Mouse (Mus musculus): Measurements from ENCODE around the gene Fam184b. TPM values are rescaled to one million over a fixed set of nuclear protein-coding genes. Genes with fewer than 3 reads are reported as not detected.
A peak's percentile ranks its signal among the peaks of the same experiment; 100 is the strongest.

Gene Fam184b
- polyA plus RNA-seq, 1 experiment from 2014 or later: 2.8 TPM

GRCm38 (mm10) chr5:45496479-45496878 is 142.9 kb downstream of the Fam184b start:
- Histone ChIP-seq H3K9ac (ENCODE audit: low read length) (no peak overlapping the region), H3K4me2 (ENCODE audit: low read depth, low read length, severe bottlenecking) (no peak overlapping the region), H3K4me1 (replicated peaks; ENCODE audit: control insufficient read depth, insufficient read depth, low read length) (0 out of 2 replicates have a peak, but pooled peaks cover 4% of the 10 kb centered on the region), H3K36me3 (ENCODE audit: control insufficient read depth, insufficient read depth, low read length) (no peaks in the 10 kb centered on the region; the same call in 1 of the 2 replicates), H3K27me3 (ENCODE audit: control insufficient read depth, insufficient read depth, low read length) (no peaks in the 10 kb centered on the region), H3K27ac (ENCODE audit: low read depth, low read length) (no peak overlapping the region), H3K9me3 (ENCODE audit: control insufficient read depth, low read length) (no peaks in the 10 kb centered on the region), H3K4me3 (ENCODE audit: low read depth, low read length) (no peak overlapping the region)
- WGBS: 91% methylated on average over 4 of the region's 4 CpGs
- DNase-seq (ENCODE audit: low spot score): no peak
- no peak for ATAC-seq (replicated peaks; ENCODE audit: low FRiP score)

- ATAC-seq (replicated peaks; ENCODE audit: low FRiP score): no peak
- H3K36me3 ChIP-seq (ENCODE audit: control insufficient read depth, insufficient read depth, low read length): no peaks in the 10 kb centered on the region; the same call in 1 of the 2 replicates
Measured at GRCm38 (mm10) chr5:45496042-45496441, 143.4 kb downstream of the Fam184b start.

GRCm38 (mm10) chr5:45495429-45495975 is 143.9 kb downstream of the Fam184b start:
- Histone ChIP-seq H3K4me2 (ENCODE audit: low read depth, low read length, severe bottlenecking) (no peak overlapping the region), H3K36me3 (ENCODE audit: control insufficient read depth, insufficient read depth, low read length) (no peaks in the 10 kb centered on the region; the same call in 1 of the 2 replicates), H3K4me3 (ENCODE audit: low read depth, low read length) (no peak overlapping the region), H3K27me3 (ENCODE audit: control insufficient read depth, insufficient read depth, low read length) (no peaks in the 10 kb centered on the region), H3K27ac (ENCODE audit: low read depth, low read length) (no peak overlapping the region), H3K9ac (ENCODE audit: low read length) (no peak overlapping the region), H3K4me1 (replicated peaks; ENCODE audit: control insufficient read depth, insufficient read depth, low read length) (0 out of 2 replicates have a peak, but pooled peaks cover 4% of the 10 kb centered on the region), H3K9me3 (ENCODE audit: control insufficient read depth, low read length) (no peaks in the 10 kb centered on the region)
- ATAC-seq (replicated peaks; ENCODE audit: low FRiP score): no peak
- 94% methylated on average over 3 of the region's 3 CpGs for WGBS
- no peak for DNase-seq (ENCODE audit: low spot score)

More at GRCm38 (mm10) chr5:45496042-45496441, 143.4 kb downstream of the Fam184b start:
- Histone ChIP-seq H3K4me3 (ENCODE audit: low read depth, low read length) (no peak overlapping the region), H3K9me3 (ENCODE audit: control insufficient read depth, low read length) (no peaks in the 10 kb centered on the region), H3K27ac (ENCODE audit: low read depth, low read length) (no peak overlapping the region), H3K4me1 (replicated peaks; ENCODE audit: control insufficient read depth, insufficient read depth, low read length) (0 out of 2 replicates have a peak, but pooled peaks cover 4% of the 10 kb centered on the region), H3K9ac (ENCODE audit: low read length) (no peak overlapping the region), H3K27me3 (ENCODE audit: control insufficient read depth, insufficient read depth, low read length) (no peaks in the 10 kb centered on the region), H3K4me2 (ENCODE audit: low read depth, low read length, severe bottlenecking) (no peak overlapping the region)
- no peak for DNase-seq (ENCODE audit: low spot score)

DNA sequence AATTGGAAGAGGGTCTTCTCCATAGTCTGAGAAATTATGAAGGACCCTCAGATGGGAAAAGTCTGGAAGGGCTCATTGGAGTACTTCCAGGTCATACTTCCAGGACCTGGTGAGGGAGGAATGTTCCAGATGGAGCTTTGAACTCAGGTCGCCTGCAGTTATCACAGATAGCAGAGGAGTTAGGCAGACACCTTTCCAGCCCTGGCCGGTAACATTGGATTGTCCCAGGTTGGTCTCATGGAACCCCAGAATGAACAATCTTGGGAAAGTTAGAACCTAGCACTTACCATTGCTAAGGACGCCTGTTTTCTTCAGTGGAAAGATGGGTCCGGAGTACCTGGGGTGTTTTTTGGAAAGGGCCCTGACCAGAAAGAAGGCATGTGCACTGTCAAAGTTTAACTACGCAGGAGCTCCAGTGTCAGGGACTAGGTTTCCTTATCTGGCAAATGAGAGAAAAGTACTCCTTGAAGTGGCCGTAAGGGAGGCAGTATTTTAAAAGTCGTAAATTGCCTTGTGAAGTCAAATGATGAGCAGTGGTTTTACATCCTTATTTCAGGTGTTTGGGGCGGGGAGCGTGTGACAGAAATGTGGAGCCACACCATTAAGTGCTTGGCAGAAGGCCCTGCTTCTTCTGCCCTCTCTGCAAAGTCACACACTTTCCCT is 145.2 kb downstream of the Fam184b start:
- DNase-seq (ENCODE audit: low spot score) (no peak), ATAC-seq (replicated peaks; ENCODE audit: low FRiP score) (peak; percentile 1; the same call in 1 of the 2 replicates)
- Histone ChIP-seq H3K9me3 (ENCODE audit: control insufficient read depth, low read length) (no peaks in the 10 kb centered on the region), H3K4me3 (ENCODE audit: low read depth, low read length) (peak overlapping the region; percentile 68), H3K9ac (ENCODE audit: low read length) (peak overlapping the region; percentile 78), H3K4me1 (replicated peaks; ENCODE audit: control insufficient read depth, insufficient read depth, low read length) (0 out of 2 replicates have a peak, but pooled peaks cover 4% of the 10 kb centered on the region), H3K4me2 (ENCODE audit: low read depth, low read length, severe bottlenecking) (peak overlapping the region; percentile 75), H3K36me3 (ENCODE audit: control insufficient read depth, insufficient read depth, low read length) (no peaks in the 10 kb centered on the region), H3K27me3 (ENCODE audit: control insufficient read depth, insufficient read depth, low read length) (no peaks in the 10 kb centered on the region), H3K27ac (ENCODE audit: low read depth, low read length) (no peak overlapping the region)
- WGBS: 69% methylated on average over 9 of the region's 9 CpGs

GRCm38 (mm10) chr5:45493191-45494092 is 146.0 kb downstream of the Fam184b start, which contains the start of gene Lap3:
Gene Lap3, plus strand, starts transcription at chr5:45493374.
- Histone ChIP-seq H3K9ac (ENCODE audit: low read length) (peak within 1 kb of the TSS; percentile 78), H3K27me3 (ENCODE audit: control insufficient read depth, insufficient read depth, low read length) (no peaks in the 10 kb centered on the region), H3K9me3 (ENCODE audit: control insufficient read depth, low read length) (no peaks in the 10 kb centered on the region), H3K4me2 (ENCODE audit: low read depth, low read length, severe bottlenecking) (peak within 1 kb of the TSS; percentile 75), H3K4me3 (ENCODE audit: low read depth, low read length) (peak within 1 kb of the TSS; percentile 68), H3K4me1 (replicated peaks; ENCODE audit: control insufficient read depth, insufficient read depth, low read length) (0 out of 2 replicates have a peak, but pooled peaks cover 4% of the 10 kb centered on the region), H3K36me3 (ENCODE audit: control insufficient read depth, insufficient read depth, low read length) (no peaks in the 10 kb centered on the region), H3K27ac (ENCODE audit: low read depth, low read length) (0 out of 2 replicates have a peak within 1 kb of the TSS, but pooled peaks have one; percentile 31)
- DNase-seq (ENCODE audit: low spot score) (peak; percentile 99), ATAC-seq (replicated peaks; ENCODE audit: low FRiP score) (peak; percentile 97)
- under 1% methylated on average over 78 of the region's 78 CpGs for WGBS

DNA sequence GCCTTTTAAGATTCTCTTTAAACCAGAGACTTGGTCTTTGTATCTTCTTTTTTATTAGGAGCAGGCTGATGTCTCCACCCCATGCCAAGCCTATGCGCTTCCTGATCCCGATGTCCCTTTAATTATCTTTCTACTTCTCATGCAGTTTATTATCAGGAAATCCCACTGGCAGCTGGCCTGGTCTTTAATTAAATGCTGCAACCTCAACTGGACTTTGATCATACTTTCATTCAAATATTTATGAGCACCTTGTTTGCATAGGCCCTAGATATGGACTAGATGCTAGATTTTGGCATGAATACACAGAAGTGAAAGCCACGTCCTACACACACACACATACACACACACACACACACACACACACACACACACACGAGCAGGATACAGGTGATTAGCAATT is 147.6 kb downstream of the Fam184b start:
- no peaks in the 10 kb centered on the region for H3K36me3 ChIP-seq (ENCODE audit: control insufficient read depth, insufficient read depth, low read length)
- H3K27ac ChIP-seq (ENCODE audit: low read depth, low read length): no peak overlapping the region
- 57% methylated on average over 4 of the region's 4 CpGs for WGBS
- H3K27me3 ChIP-seq (ENCODE audit: control insufficient read depth, insufficient read depth, low read length): no peaks in the 10 kb centered on the region
- no peak for DNase-seq (ENCODE audit: low spot score)
- no peak overlapping the region for H3K9ac ChIP-seq (ENCODE audit: low read length)
- H3K4me1 ChIP-seq (replicated peaks; ENCODE audit: control insufficient read depth, insufficient read depth, low read length): 0 out of 2 replicates have a peak, but pooled peaks cover 4% of the 10 kb centered on the region
- no peak overlapping the region for H3K4me3 ChIP-seq (ENCODE audit: low read depth, low read length)
- H3K4me2 ChIP-seq (ENCODE audit: low read depth, low read length, severe bottlenecking): no peak overlapping the region
- no peak for ATAC-seq (replicated peaks; ENCODE audit: low FRiP score)
- H3K9me3 ChIP-seq (ENCODE audit: control insufficient read depth, low read length): no peaks in the 10 kb centered on the region

DNA sequence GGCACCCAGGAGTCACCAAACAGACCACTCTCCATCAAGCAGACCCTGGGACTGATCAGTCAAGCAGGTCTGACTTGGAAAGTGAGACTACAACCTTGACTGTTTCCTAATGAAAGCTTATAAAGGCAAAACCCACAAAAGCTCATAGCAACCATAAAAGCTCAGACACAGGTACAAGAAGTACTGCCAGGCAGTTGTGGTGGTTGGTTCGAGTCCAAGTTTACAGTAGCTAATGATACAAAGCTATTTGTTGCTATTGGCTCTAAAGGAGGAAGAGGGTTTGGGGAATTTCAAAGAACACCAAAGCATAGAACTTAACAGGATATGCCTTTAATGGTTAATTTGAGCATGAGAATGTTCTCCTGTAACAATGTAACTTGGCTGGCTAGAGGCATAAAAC is 155.8 kb downstream of the Fam184b start:
- Histone ChIP-seq H3K27ac (ENCODE audit: low read depth, low read length) (no peak overlapping the region), H3K4me2 (ENCODE audit: low read depth, low read length, severe bottlenecking) (no peak overlapping the region), H3K4me1 (replicated peaks; ENCODE audit: control insufficient read depth, insufficient read depth, low read length) (no peaks in the 10 kb centered on the region), H3K36me3 (ENCODE audit: control insufficient read depth, insufficient read depth, low read length) (no peaks in the 10 kb centered on the region), H3K9ac (ENCODE audit: low read length) (no peak overlapping the region), H3K27me3 (ENCODE audit: control insufficient read depth, insufficient read depth, low read length) (no peaks in the 10 kb centered on the region), H3K9me3 (ENCODE audit: control insufficient read depth, low read length) (no peaks in the 10 kb centered on the region), H3K4me3 (ENCODE audit: low read depth, low read length) (no peak overlapping the region)
- DNase-seq (ENCODE audit: low spot score): no peak
- WGBS: 84% methylated on average over 1 of the region's 1 CpGs
- ATAC-seq (replicated peaks; ENCODE audit: low FRiP score): no peak

DNA sequence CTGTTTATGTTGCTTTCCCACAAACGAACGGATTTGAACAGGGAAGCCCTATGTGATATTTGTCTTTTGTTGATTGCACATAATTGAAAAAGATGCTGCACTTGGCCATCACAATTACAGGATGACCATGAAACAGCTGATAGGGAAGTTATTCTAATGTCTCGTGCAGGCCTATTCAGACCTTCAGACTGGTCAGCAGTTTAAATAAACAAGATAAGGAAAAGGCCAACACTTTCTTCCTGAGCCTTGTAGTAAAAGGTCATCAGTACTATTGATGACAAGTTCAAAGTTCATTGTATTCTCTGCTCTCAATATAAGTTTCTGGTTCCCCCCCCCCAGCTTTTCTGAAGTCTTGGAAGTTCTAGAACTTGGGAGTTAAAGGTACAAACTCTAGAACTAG is 156.8 kb downstream of the Fam184b start:
- Histone ChIP-seq H3K4me1 (replicated peaks; ENCODE audit: control insufficient read depth, insufficient read depth, low read length) (no peaks in the 10 kb centered on the region), H3K9me3 (ENCODE audit: control insufficient read depth, low read length) (no peaks in the 10 kb centered on the region), H3K4me2 (ENCODE audit: low read depth, low read length, severe bottlenecking) (no peak overlapping the region), H3K27ac (ENCODE audit: low read depth, low read length) (no peak overlapping the region), H3K4me3 (ENCODE audit: low read depth, low read length) (no peak overlapping the region), H3K36me3 (ENCODE audit: control insufficient read depth, insufficient read depth, low read length) (no peaks in the 10 kb centered on the region), H3K27me3 (ENCODE audit: control insufficient read depth, insufficient read depth, low read length) (no peaks in the 10 kb centered on the region), H3K9ac (ENCODE audit: low read length) (no peak overlapping the region)
- DNase-seq (ENCODE audit: low spot score): no peak
- no peak for ATAC-seq (replicated peaks; ENCODE audit: low FRiP score)
- 82% methylated on average over 3 of the region's 3 CpGs for WGBS

Data from forebrain, embryonic 11.5 days (tissue).